ENCODE assay signal across 8 mouse cellular contexts in the genomic region with DNA sequence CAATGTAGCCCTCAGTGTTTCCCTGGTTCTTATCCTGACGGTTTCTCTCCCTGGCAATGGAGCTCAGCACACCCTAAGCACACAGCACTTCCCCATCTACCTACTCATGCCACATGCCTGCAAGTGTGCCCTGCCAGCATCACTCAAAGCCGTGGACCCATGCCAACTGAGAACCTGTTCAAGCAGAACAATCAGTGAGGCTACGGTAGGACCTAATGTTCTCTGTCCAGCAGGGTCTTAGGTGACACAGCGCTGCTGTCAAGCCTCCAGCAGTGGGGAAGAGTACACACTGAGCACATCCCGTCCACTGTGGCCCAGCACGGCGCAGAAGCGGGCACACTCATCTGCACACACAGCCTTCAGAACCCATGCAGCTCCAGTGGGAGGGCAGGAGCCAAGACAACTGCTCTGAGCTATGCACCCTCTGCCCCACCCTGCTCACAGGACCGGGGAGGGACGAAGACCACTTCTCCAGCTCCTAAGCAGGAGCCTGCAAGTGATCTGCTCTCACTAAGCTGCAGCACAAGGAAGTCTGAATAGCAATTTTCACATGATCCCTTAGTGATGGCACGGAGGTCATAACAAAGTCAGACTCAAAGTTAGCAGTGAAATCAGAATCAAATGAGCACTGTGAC. TPM values are rescaled to one million over a fixed set of nuclear protein-coding genes. Genes with fewer than 3 reads are reported as not detected.
A peak's percentile ranks its signal among the peaks of the same experiment; 100 is the strongest.
DNase-seq lines count a peak whose midpoint lies in the region; ATAC-seq and TF ChIP-seq lines count a peak whose summit lies in the region.
"Had no signal": no experiment of that assay in that cellular context is flagged by ENCODE, and none has a peak within 500 bp of the region (broad histone marks: within the 10 kb centered on the region; RNA-seq: fewer than 3 reads in every experiment).

No protein-coding gene starts in this region.

- no peak overlapping the region for H3K4me3 ChIP-seq in liver, adult 2 months (ENCODE audit: insufficient read depth, low read depth, low read length)
- H3K4me3 ChIP-seq in liver, embryonic 11.5 days (ENCODE audit: low read depth, low read length), result no peak overlapping the region
- H3K4me3 ChIP-seq: lung, embryonic 15.5 days had no signal

- peaks cover 22% of the 10 kb centered on the region for H3K4me1 ChIP-seq in liver, adult 2 months (ENCODE audit: control insufficient read depth, insufficient read depth, low read length)
- H3K4me1 ChIP-seq in liver, embryonic 11.5 days (replicated peaks; ENCODE audit: control insufficient read depth, insufficient read depth, low read length), result no peaks in the 10 kb centered on the region
- H3K4me1 ChIP-seq: lung, embryonic 15.5 days had no signal

- H3K9me3 ChIP-seq in liver, embryonic 11.5 days (ENCODE audit: control insufficient read depth, low read length), result no peaks in the 10 kb centered on the region
- H3K9me3 ChIP-seq: lung, embryonic 15.5 days had no signal

- no peak for ATAC-seq in liver, embryonic 11.5 days (replicated peaks; ENCODE audit: low FRiP score)
- no peak for ATAC-seq in inflammation-experienced regulatory T-cells, adult 6 months

- TF ChIP-seq CTCF in liver, adult 2 months (IDR thresholded peaks at IDR 0.05; ENCODE audit: low read depth, low read length), result no peak

- H3K4me2 ChIP-seq in liver, embryonic 11.5 days, result no peak overlapping the region
- H3K4me2 ChIP-seq: lung, embryonic 15.5 days had no signal

- H3K36me3 ChIP-seq in liver, adult 2 months (ENCODE audit: control insufficient read depth, insufficient read depth, low read length), result peaks cover 49% of the 10 kb centered on the region
- peaks cover 33% of the 10 kb centered on the region for H3K36me3 ChIP-seq in liver, embryonic 11.5 days (ENCODE audit: control insufficient read depth, insufficient read depth, low read length)

- H3K9ac ChIP-seq in liver, adult 2 months (ENCODE audit: low read depth, low read length), result no peak overlapping the region; the same call in 1 of the 2 replicates
- H3K9ac ChIP-seq in liver, embryonic 11.5 days (ENCODE audit: low read depth, low read length), result no peak overlapping the region
- H3K9ac ChIP-seq: lung, embryonic 15.5 days had no signal

- no peaks in the 10 kb centered on the region for H3K27me3 ChIP-seq in liver, adult 2 months (ENCODE audit: control insufficient read depth, insufficient read depth, low read length)
- no peaks in the 10 kb centered on the region for H3K27me3 ChIP-seq in liver, embryonic 11.5 days (replicated peaks; ENCODE audit: control insufficient read depth, insufficient read depth, low read length)
- H3K27me3 ChIP-seq: lung, embryonic 15.5 days had no signal

- peak overlapping the region; percentile 0; the same call in 1 of the 2 replicates for H3K27ac ChIP-seq in liver, adult 2 months (replicated peaks; ENCODE audit: insufficient read depth, low read depth, low read length)
- no peak overlapping the region for H3K27ac ChIP-seq in liver, embryonic 11.5 days (ENCODE audit: low read depth, low read length)
- H3K27ac ChIP-seq: lung, embryonic 15.5 days had no signal

- no peak for TF ChIP-seq POLR2A in liver, adult 2 months (IDR thresholded peaks at IDR 0.05; ENCODE audit: extremely low read depth, insufficient read depth, low read length)

- peak; percentile 87 for DNase-seq in liver, adult 2 months (ENCODE audit: extremely low read depth, low read depth, low spot score)
- no peak for DNase-seq in liver, embryonic 11.5 days (ENCODE audit: low spot score)
- DNase-seq in cerebellum, postnatal 14 days, result peak; percentile 94 to 96
- DNase-seq in heart, postnatal 36 days, result peak; percentile 44 to 50
- DNase-seq in lung, postnatal 14 days, result peak; percentile 65
- no peak for DNase-seq in left cerebral cortex, postnatal 25 days (ENCODE audit: low spot score in 2 of 2)

- whole genome bisulfite sequencing in liver, adult 2 months, result 38% methylated on average over 11 of the region's 11 CpGs
- 88% methylated on average over 11 of the region's 11 CpGs for WGBS in liver, embryonic 11.5 days

- intact Hi-C loops in heart, postnatal 36 days (cut with DNase I), result loop anchor here (5.0 kb wide), 1 partner anchor 167 kb away; no protein-coding TSS in a partner anchor
- intact Hi-C loops in left cerebral cortex, postnatal 25 days (cut with DNase I), result loop anchor here (5.0 kb wide), 1 partner anchor 298 kb away; no protein-coding TSS in a partner anchor

- no peaks in the 10 kb centered on the region for H3K79me2 ChIP-seq in liver, adult 2 months (ENCODE audit: control insufficient read depth, insufficient read depth, low read length)

RNA-seq across cellular contexts. Expression of gene Sec31a, which starts 46.1 kb away (rescaled TPM):
- 76.1 and 84.8 TPM in 2 replicates for total RNA-seq in liver, adult 2 months (2014; rRNA removed)
- 162 and 188 TPM in 2 replicates for polyA plus RNA-seq in liver, adult 2 months (2012; rRNA removed)
- 125 and 131 TPM in 2 replicates for polyA plus RNA-seq in liver, embryonic 11.5 days (2014; fragmentation: Nextera tagmentation; extraction: Ambion mirVana)
- 100 to 1,000 TPM; 109 TPM for total RNA-seq in heart, postnatal 36 days (2021)
- 100 to 1,000 TPM; 108 to 112 TPM for total RNA-seq in left cerebral cortex, postnatal 25 days (2021)
- polyA plus RNA-seq in inflammation-experienced regulatory T-cells, adult 6 months (2017; shearing (Covaris generic)), result 100 to 1,000 TPM in 1 of 3 experiments, 10 to 100 TPM in 2; 71.1 to 124 (median 73.2) TPM

Comparison
In these comparisons a context has a peak if more than half of its experiments do, and no peak if none do; other contexts are left out.
1. DNase-seq: peak in liver, adult 2 months (single experiment), cerebellum, postnatal 14 days (2 of 2), heart, postnatal 36 days (2 of 2) and lung, postnatal 14 days (single experiment); none in liver, embryonic 11.5 days (single experiment) and left cerebral cortex, postnatal 25 days (0 of 2).